Mouse (Mus musculus): ENCODE data around the gene Havcr2. TPM values are rescaled to one million over a fixed set of nuclear protein-coding genes. Genes with fewer than 3 reads are reported as not detected.

The Havcr2 gene
- total and polyA plus RNA-seq, 3 experiments, result 0.08 to 0.48 (median 0.31) TPM

- no peak for TF ChIP-seq EP300 (IDR thresholded peaks at IDR 0.05; ENCODE audit: insufficient read depth, low read depth, low read length)
- TF ChIP-seq POLR2A (IDR thresholded peaks at IDR 0.05; ENCODE audit: insufficient read depth, low read depth, low read length), result no peak
- TF ChIP-seq CTCF (IDR thresholded peaks at IDR 0.05), result no peak
- 74% methylated on average over 13 of the region's 13 CpGs for WGBS
- Histone ChIP-seq H3K4me1 (ENCODE audit: control insufficient read depth, insufficient read depth, low read length) (no peaks in the 10 kb centered on the region), H3K36me3 (ENCODE audit: control insufficient read depth, insufficient read depth, low read length) (no peaks in the 10 kb centered on the region; the same call in 1 of the 2 replicates), H3K79me2 (replicated peaks; ENCODE audit: control insufficient read depth, insufficient read depth, low read length) (no peaks in the 10 kb centered on the region), H3K27ac (no peak overlapping the region), H3K27me3 (ENCODE audit: control insufficient read depth, insufficient read depth, low read length) (no peaks in the 10 kb centered on the region), H3K4me3 (no peak overlapping the region), H3K9ac (ENCODE audit: low read depth, low read length) (no peak overlapping the region)
- intact Hi-C loops (cut with DNase I), result no loop called here
- no peak for DNase-seq
Measured at GRCm38 (mm10) chr11:46447644-46448484, 6.9 kb upstream of the Havcr2 start.

GRCm38 (mm10) chr11:46449461-46450080, 5.2 kb upstream of the Havcr2 start:
- H3K27ac ChIP-seq, result no peak overlapping the region

GRCm38 (mm10) chr11:46459960-46460359, 5.2 kb downstream of the Havcr2 start:
- 68% methylated on average over 3 of the region's 3 CpGs for WGBS
- no peak overlapping the region for H3K4me3 ChIP-seq
- intact Hi-C loops (cut with DNase I), result no loop called here
- H3K4me1 ChIP-seq (ENCODE audit: control insufficient read depth, insufficient read depth, low read length), result no peaks in the 10 kb centered on the region
- H3K9ac ChIP-seq (ENCODE audit: low read depth, low read length), result no peak overlapping the region
- DNase-seq, result no peak
- TF ChIP-seq POLR2A (IDR thresholded peaks at IDR 0.05; ENCODE audit: insufficient read depth, low read depth, low read length) (no peak), CTCF (IDR thresholded peaks at IDR 0.05) (no peak), EP300 (IDR thresholded peaks at IDR 0.05; ENCODE audit: insufficient read depth, low read depth, low read length) (no peak)
- H3K27ac ChIP-seq, result no peak overlapping the region
- H3K79me2 ChIP-seq (replicated peaks; ENCODE audit: control insufficient read depth, insufficient read depth, low read length), result no peaks in the 10 kb centered on the region
- H3K36me3 ChIP-seq (ENCODE audit: control insufficient read depth, insufficient read depth, low read length), result no peaks in the 10 kb centered on the region
- no peaks in the 10 kb centered on the region for H3K27me3 ChIP-seq (ENCODE audit: control insufficient read depth, insufficient read depth, low read length)

More at GRCm38 (mm10) chr11:46449461-46450080, 5.2 kb upstream of the Havcr2 start:
- Histone ChIP-seq H3K9ac (ENCODE audit: low read depth, low read length) (no peak overlapping the region), H3K4me3 (no peak overlapping the region), H3K36me3 (ENCODE audit: control insufficient read depth, insufficient read depth, low read length) (no peaks in the 10 kb centered on the region), H3K4me1 (ENCODE audit: control insufficient read depth, insufficient read depth, low read length) (no peaks in the 10 kb centered on the region), H3K79me2 (replicated peaks; ENCODE audit: control insufficient read depth, insufficient read depth, low read length) (no peaks in the 10 kb centered on the region), H3K27me3 (ENCODE audit: control insufficient read depth, insufficient read depth, low read length) (no peaks in the 10 kb centered on the region)
- TF ChIP-seq CTCF (IDR thresholded peaks at IDR 0.05), result no peak
- TF ChIP-seq EP300 (IDR thresholded peaks at IDR 0.05; ENCODE audit: insufficient read depth, low read depth, low read length), result no peak
- WGBS, result 72% methylated on average over 11 of the region's 11 CpGs
- intact Hi-C loops (cut with DNase I), result no loop called here
- peak; percentile 9 to 28 for DNase-seq

- Histone ChIP-seq H3K27ac (no peak overlapping the region), H3K27me3 (ENCODE audit: control insufficient read depth, insufficient read depth, low read length) (no peaks in the 10 kb centered on the region), H3K9ac (ENCODE audit: low read depth, low read length) (no peak overlapping the region), H3K4me1 (ENCODE audit: control insufficient read depth, insufficient read depth, low read length) (no peaks in the 10 kb centered on the region), H3K4me3 (no peak overlapping the region), H3K36me3 (ENCODE audit: control insufficient read depth, insufficient read depth, low read length) (no peaks in the 10 kb centered on the region), H3K79me2 (replicated peaks; ENCODE audit: control insufficient read depth, insufficient read depth, low read length) (no peaks in the 10 kb centered on the region)
- 65% methylated on average over 5 of the region's 5 CpGs for WGBS
- no peak for TF ChIP-seq EP300 (IDR thresholded peaks at IDR 0.05; ENCODE audit: insufficient read depth, low read depth, low read length)
- no peak for TF ChIP-seq POLR2A (IDR thresholded peaks at IDR 0.05; ENCODE audit: insufficient read depth, low read depth, low read length)
- no peak for TF ChIP-seq CTCF (IDR thresholded peaks at IDR 0.05)
- intact Hi-C loops (cut with DNase I), result no loop called here
- DNase-seq, result no peak
Measured at GRCm38 (mm10) chr11:46461362-46461761, 6.6 kb downstream of the Havcr2 start.

- no peak for DNase-seq
- intact Hi-C loops (cut with DNase I), result no loop called here
- no peaks in the 10 kb centered on the region for H3K4me1 ChIP-seq (ENCODE audit: control insufficient read depth, insufficient read depth, low read length)
- no peaks in the 10 kb centered on the region for H3K27me3 ChIP-seq (ENCODE audit: control insufficient read depth, insufficient read depth, low read length)
- H3K9ac ChIP-seq (ENCODE audit: low read depth, low read length), result no peak overlapping the region
- WGBS, result 41% methylated on average over 5 of the region's 5 CpGs
- TF ChIP-seq POLR2A (IDR thresholded peaks at IDR 0.05; ENCODE audit: insufficient read depth, low read depth, low read length) (no peak), EP300 (IDR thresholded peaks at IDR 0.05; ENCODE audit: insufficient read depth, low read depth, low read length) (no peak), CTCF (IDR thresholded peaks at IDR 0.05) (no peak)
- H3K27ac ChIP-seq, result no peak overlapping the region
- H3K79me2 ChIP-seq (replicated peaks; ENCODE audit: control insufficient read depth, insufficient read depth, low read length), result no peaks in the 10 kb centered on the region
- H3K36me3 ChIP-seq (ENCODE audit: control insufficient read depth, insufficient read depth, low read length), result no peaks in the 10 kb centered on the region
- H3K4me3 ChIP-seq, result no peak overlapping the region
Measured at GRCm38 (mm10) chr11:46461931-46462330, 7.2 kb downstream of the Havcr2 start.

GRCm38 (mm10) chr11:46466878-46467277, 12.1 kb downstream of the Havcr2 start:
- no peak overlapping the region for H3K9ac ChIP-seq (ENCODE audit: low read depth, low read length)
- no peaks in the 10 kb centered on the region for H3K79me2 ChIP-seq (replicated peaks; ENCODE audit: control insufficient read depth, insufficient read depth, low read length)
- no peak overlapping the region for H3K27ac ChIP-seq
- intact Hi-C loops (cut with DNase I), result no loop called here
- no peaks in the 10 kb centered on the region for H3K4me1 ChIP-seq (ENCODE audit: control insufficient read depth, insufficient read depth, low read length)
- no peaks in the 10 kb centered on the region for H3K27me3 ChIP-seq (ENCODE audit: control insufficient read depth, insufficient read depth, low read length)
- TF ChIP-seq CTCF (IDR thresholded peaks at IDR 0.05) (no peak), EP300 (IDR thresholded peaks at IDR 0.05; ENCODE audit: insufficient read depth, low read depth, low read length) (no peak), POLR2A (IDR thresholded peaks at IDR 0.05; ENCODE audit: insufficient read depth, low read depth, low read length) (no peak)
- no peak overlapping the region for H3K4me3 ChIP-seq
- H3K36me3 ChIP-seq (ENCODE audit: control insufficient read depth, insufficient read depth, low read length), result no peaks in the 10 kb centered on the region
- DNase-seq, result no peak
- WGBS, result 68% methylated on average over 2 of the region's 2 CpGs
